Mouse (Mus musculus) limb, embryonic 11.5 days (tissue): Measurements from ENCODE around the gene 9130019O22Rik. TPM values are rescaled to one million over a fixed set of nuclear protein-coding genes. Genes with fewer than 3 reads are reported as not detected.
"Not testable (repeated sequence)": the region's sequence is repeated elsewhere in the genome, so short reads cannot be mapped to it uniquely, and the experiment has no call there.

Source experiments
- ATAC-seq: fragments of 200-750 bp; cut with Nextera tagmentation; 2 replicates; pipeline ENCODE4 v1.8.0; 2017; ENCODE audit warnings: low read depth; ENCODE audit not compliant: insufficient number of reproducible peaks, low FRiP score, low TSS enrichment
- DNase-seq: peaks from one replicate; pipeline ENCODE4 v3.0.0-alpha.2; 2015; ENCODE audit warnings: low spot score
- H3K27ac ChIP-seq: fragments of 300-500 bp; sonication (generic); replicated peaks from 2 replicates; pipeline ENCODE4 v1.5.1; 2014; ENCODE audit warnings: low read depth, mild to moderate bottlenecking, low read length
- H3K27me3 ChIP-seq: fragments of 300-500 bp; sonication (generic); 2 replicates; pipeline ENCODE4 v1.6.1; 2014; ENCODE audit warnings: mild to moderate bottlenecking, low read length, mixed read lengths; ENCODE audit not compliant: control insufficient read depth, insufficient read depth
- H3K36me3 ChIP-seq: fragments of 300-500 bp; sonication (generic); 2 replicates; pipeline ENCODE4 v1.6.1; 2014; ENCODE audit warnings: mild to moderate bottlenecking, low read length, moderate library complexity, mixed read lengths; ENCODE audit not compliant: control insufficient read depth, insufficient read depth
- H3K4me1 ChIP-seq: fragments of 300-500 bp; sonication (generic); 2 replicates; pipeline ENCODE4 v1.6.1; 2014; ENCODE audit warnings: low read length, mixed read lengths; ENCODE audit not compliant: control insufficient read depth, insufficient read depth
- H3K4me2 ChIP-seq: fragments of 300-500 bp; sonication (generic); 2 replicates; pipeline ENCODE4 v1.6.1; 2014; ENCODE audit warnings: low read depth, mild to moderate bottlenecking, moderate library complexity; ENCODE audit not compliant: severe bottlenecking
- H3K4me3 ChIP-seq: fragments of 300-500 bp; sonication (generic); 2 replicates; pipeline ENCODE4 v1.5.1; 2014; ENCODE audit warnings: low read depth, low read length
- H3K9ac ChIP-seq: fragments of 300-500 bp; sonication (generic); 2 replicates; pipeline ENCODE4 v1.6.1; 2014; ENCODE audit warnings: mild to moderate bottlenecking, low read length
- H3K9me3 ChIP-seq: fragments of 300-500 bp; sonication (generic); 2 replicates; pipeline ENCODE4 v1.6.1; 2016; ENCODE audit warnings: low read length; ENCODE audit not compliant: control insufficient read depth
- WGBS: fragments of 180-500 bp; shearing (Covaris S2); extraction: QIAGEN DNeasy Blood & Tissue Kit; methylation state at CpG from one replicate; pipeline ENCODE4 v1.1.7; 2014; 5-methylcytosine and 5-hydroxymethylcytosine counted together
- polyA plus RNA-seq: library from polyadenylated mRNA; unstranded; fragments of >200 nt; fragmentation: Nextera tagmentation; extraction: Ambion mirVana; gene quantifications from 2 replicates; pipeline ENCODE4 v1.2.1, GENCODE M21; 2014

9130019O22Rik gene
- polyA plus RNA-seq, 1 experiment from 2014 or later, result 6.3 TPM

DNA sequence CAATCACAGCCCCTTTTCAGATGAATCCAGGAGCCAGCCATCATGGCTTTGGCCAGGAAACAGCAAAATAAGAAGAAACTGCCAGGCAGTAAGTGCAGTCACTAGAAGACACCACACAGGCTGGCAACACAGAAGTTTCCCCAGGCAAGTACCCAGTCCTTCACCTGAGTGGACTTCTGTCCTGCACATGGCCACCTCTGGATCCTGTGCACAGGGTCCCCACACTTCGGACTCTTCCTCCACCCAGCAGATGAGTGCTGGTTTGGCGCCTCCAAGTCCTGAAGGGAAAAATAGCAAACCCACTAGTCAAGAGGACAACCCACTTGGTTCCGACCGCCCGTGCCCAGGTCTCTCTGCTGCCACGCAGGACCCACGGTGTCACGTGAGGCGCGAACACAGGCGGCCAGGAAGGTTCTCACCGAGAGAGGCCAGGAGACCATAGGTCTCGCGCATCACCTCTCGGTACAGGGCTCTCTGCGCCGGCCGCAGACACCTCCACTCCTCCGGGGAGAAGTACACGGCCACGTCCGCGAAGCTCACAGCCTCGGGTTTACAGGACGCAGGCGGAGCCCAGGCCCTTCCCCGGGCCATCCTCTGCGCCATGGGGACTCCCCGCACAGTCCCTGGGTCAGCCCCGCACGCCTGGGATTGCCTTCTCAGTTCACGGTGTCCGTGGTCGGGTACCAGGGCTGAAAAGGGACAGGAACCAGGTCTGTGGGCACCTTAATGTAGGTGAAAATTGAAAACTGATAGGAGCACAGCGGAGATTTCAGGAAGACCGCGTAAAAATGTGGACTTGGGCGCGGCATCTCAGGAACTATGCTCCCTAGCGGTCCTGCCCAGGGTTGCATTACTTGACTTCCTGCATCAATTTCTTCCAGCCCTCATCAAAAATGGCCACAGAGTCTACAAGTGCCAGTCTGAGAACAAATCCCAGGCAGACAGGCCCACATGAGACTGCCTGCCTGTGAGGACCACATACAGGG lies 19.3 kb upstream of the 9130019O22Rik start, which contains the start of gene Zfp764:
TSS of gene Zfp764 (minus strand) at position 821 of the 986 bp plus-strand sequence.
- Histone ChIP-seq H3K9ac (peak within 1 kb of the TSS; percentile 74), H3K4me3 (peak within 1 kb of the TSS; percentile 44), H3K4me2 (peak within 1 kb of the TSS; percentile 84)
- H3K27me3 ChIP-seq, H3K36me3 ChIP-seq, H3K4me1 ChIP-seq, H3K27ac ChIP-seq, H3K9me3 ChIP-seq: not testable (repeated sequence)
- WGBS, result 6% methylated on average over 40 of the region's 40 CpGs
- ATAC-seq, result peak; percentile 81
- DNase-seq, result peak; percentile 89

DNA sequence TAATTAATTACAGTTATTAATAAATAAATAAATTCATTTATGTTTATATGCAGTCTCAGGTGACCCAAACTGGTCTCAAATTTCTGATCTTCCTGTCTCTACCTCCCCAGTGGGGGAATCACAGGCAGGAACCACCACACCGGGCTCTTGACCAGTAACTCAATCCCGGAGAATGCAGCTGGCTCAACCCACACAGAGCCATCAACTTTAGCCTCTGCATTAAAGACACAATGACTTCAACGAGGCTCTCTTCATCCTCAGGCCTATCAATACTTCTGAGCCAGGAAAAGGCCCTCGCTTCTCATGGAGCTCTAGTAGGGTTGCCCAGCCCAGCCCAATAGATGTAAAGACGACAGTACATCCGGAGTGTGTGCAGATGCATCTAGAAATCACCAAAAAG lies 17.1 kb upstream of the 9130019O22Rik start:
- H3K4me3 ChIP-seq, H3K36me3 ChIP-seq, H3K27ac ChIP-seq, DNase-seq, H3K4me2 ChIP-seq, H3K4me1 ChIP-seq, H3K9ac ChIP-seq, ATAC-seq, H3K9me3 ChIP-seq, H3K27me3 ChIP-seq: not testable (repeated sequence)
- 89% methylated on average over 6 of the region's 6 CpGs for WGBS

DNA sequence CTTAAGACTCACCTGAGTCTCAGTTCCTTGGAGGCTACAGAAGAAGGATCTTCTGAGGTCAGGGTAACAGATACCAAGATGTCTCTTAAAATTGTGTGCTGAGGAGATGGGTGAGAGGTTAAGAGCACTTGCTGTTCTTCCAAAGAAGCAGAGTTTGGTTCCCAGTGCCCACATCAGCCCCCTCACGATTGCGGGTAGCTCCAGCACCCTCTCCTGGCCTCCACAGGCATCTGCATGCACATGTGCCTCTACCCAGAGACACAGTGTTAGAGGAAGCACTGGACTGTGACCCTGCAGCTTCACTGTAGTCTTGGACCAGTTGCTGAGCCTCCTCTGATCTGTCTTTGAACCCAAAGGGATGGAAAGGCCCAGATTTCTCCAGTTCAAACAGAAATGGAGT lies 16.0 kb upstream of the 9130019O22Rik start:
- 0 out of 2 replicates have a peak, but pooled peaks cover 2% of the 10 kb centered on the region for H3K36me3 ChIP-seq
- H3K9me3 ChIP-seq, result no peaks in the 10 kb centered on the region; the same call in 1 of the 2 replicates
- no peak for DNase-seq
- no peak for ATAC-seq
- 41% methylated on average over 2 of the region's 2 CpGs for WGBS
- no peak overlapping the region for H3K27ac ChIP-seq
- no peaks in the 10 kb centered on the region for H3K27me3 ChIP-seq
- no peak overlapping the region for H3K4me2 ChIP-seq
- H3K4me1 ChIP-seq, result no peaks in the 10 kb centered on the region
- no peak overlapping the region for H3K4me3 ChIP-seq
- no peak overlapping the region for H3K9ac ChIP-seq

DNA sequence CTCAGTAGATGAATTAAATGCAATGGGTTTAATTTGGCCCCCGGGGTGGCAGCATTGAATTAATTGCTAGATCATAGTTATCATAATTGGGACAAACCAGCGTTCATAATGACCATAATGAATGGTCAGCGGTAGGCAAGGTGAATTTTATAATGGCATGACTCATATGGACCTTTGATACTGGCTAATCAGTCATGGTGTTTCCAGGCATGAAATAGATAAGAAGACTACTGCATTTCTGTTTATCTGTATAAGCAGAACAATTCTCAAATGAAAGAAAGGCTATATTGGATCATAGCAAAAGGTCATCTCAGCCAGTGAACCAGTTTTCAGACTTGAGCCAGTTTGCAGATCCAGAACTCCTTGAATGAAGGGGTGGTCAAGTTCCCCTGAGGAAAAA lies 13.4 kb upstream of the 9130019O22Rik start:
- H3K27ac ChIP-seq, result no peak overlapping the region
- no peaks in the 10 kb centered on the region; the same call in 1 of the 2 replicates for H3K9me3 ChIP-seq
- DNase-seq (no peak), ATAC-seq (no peak)
- no peaks in the 10 kb centered on the region for H3K27me3 ChIP-seq
- H3K4me1 ChIP-seq, result no peaks in the 10 kb centered on the region
- WGBS, result 75% methylated on average over 3 of the region's 3 CpGs
- H3K9ac ChIP-seq, result no peak overlapping the region
- no peak overlapping the region for H3K4me3 ChIP-seq
- no peak overlapping the region for H3K4me2 ChIP-seq
- 0 out of 2 replicates have a peak, but pooled peaks cover 2% of the 10 kb centered on the region for H3K36me3 ChIP-seq

DNA sequence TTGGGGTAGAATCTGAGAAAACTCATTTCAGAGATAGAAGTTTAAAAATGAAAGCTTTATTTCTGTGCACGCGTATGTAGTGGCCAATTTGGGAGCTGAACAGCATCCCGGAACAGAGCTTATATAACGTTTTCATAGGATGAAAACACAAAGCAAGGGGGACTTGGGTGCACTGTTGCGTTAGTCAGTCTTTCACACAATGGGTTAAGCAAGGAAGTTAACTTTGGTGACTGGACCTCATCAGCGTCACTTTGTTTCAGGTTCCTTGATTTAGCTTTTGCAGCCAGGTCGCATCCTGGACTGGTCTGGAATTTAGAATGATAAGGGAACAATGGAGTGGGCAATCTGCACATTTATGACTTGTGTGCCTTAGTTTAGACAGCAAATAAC lies 7.0 kb upstream of the 9130019O22Rik start:
- Histone ChIP-seq H3K27ac (0 out of 2 replicates have a peak overlapping the region, but pooled peaks have one; percentile 39), H3K4me1 (peaks cover 6% of the 10 kb centered on the region; the same call in 1 of the 2 replicates), H3K36me3 (no peaks in the 10 kb centered on the region; the same call in 1 of the 2 replicates), H3K4me2 (peak overlapping the region; percentile 61), H3K9me3 (no peaks in the 10 kb centered on the region), H3K4me3 (peak overlapping the region; percentile 63), H3K27me3 (no peaks in the 10 kb centered on the region), H3K9ac (peak overlapping the region; percentile 44)
- ATAC-seq (0 out of 2 replicates have a peak, but pooled peaks have one; percentile 14), DNase-seq (no peak)
- WGBS, result 29% methylated on average over 7 of the region's 7 CpGs

DNA sequence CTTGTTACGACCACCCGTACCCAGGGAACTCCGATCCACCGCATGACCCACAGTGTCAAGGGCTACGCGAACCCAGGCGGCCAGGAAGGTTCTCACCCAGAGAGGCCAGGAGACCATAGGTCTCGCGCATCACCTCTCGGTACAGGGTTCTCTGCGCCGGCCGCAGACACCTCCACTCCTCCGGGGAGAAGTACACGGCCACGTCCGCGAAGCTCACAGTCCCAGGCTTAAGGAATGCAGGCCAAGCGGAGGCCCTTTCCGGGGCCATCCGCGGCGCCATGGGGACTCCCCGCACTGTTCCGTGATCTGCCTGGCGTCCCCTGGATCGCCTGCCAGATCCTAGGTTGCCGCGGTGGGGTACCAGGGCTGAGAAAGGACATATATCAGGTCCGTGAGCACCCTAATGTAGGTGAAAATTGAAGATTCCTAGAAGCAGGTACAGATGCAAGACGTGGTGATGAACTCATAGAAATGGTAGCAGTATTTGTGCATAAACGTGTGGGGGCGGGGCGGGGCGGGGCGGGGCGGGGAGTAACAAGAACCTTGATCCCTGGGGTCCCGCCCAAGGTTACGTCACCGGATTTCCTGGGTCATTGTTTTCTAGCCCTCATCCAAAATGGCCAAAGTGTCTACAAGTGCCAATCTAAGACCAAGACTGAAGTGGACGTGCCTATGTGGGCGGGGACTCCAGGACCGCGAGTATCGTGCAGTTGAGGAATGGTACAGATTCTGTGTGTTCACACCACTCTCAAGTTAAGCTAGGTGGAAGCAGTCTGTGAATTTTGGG lies 6.4 kb upstream of the 9130019O22Rik start, which contains the start of gene E430018J23Rik:
TSS of gene E430018J23Rik (minus strand) at position 473 of the 787 bp plus-strand sequence.
- Histone ChIP-seq H3K9me3 (no peaks in the 10 kb centered on the region), H3K4me3 (peak within 1 kb of the TSS; percentile 63), H3K27ac (0 out of 2 replicates have a peak within 1 kb of the TSS, but pooled peaks have one; percentile 39), H3K4me2 (peak within 1 kb of the TSS; percentile 61), H3K36me3 (no peaks in the 10 kb centered on the region; the same call in 1 of the 2 replicates), H3K9ac (peak within 1 kb of the TSS; percentile 86), H3K27me3 (no peaks in the 10 kb centered on the region), H3K4me1 (peaks cover 6% of the 10 kb centered on the region; the same call in 1 of the 2 replicates)
- peak; percentile 93 for ATAC-seq
- WGBS, result under 1% methylated on average over 45 of the region's 45 CpGs
- peak; percentile 97 for DNase-seq

DNA sequence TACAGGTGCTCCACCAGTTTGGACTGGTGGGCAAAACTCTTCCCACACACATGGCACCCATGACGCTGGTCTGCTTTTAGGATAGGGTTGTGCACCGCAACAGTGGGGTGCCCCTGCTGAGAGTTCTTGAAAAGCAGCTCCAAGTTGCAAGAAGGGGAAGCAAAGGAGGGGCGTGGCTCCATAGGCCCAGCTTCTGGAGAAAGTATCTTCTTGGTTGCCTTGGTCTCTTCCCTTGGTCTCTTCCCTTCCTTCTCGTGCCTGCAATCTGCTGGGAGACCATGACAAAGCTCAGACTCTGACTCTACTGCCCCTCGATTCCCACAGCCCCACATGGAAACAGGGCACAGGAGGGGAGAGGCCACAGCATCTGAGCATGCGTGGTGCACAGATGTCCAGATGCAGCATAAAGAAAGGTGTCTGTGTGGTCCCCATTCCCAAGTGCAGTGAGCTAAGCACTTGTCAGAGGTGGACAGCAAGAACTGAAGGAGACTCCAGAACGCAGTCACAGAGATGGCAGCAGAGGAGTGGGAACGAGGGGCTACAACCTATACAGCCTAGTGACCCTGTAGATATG lies 5.4 kb upstream of the 9130019O22Rik start:
- DNase-seq (no peak), ATAC-seq (no peak)
- no peaks in the 10 kb centered on the region; the same call in 1 of the 2 replicates for H3K36me3 ChIP-seq
- WGBS, result 90% methylated on average over 8 of the region's 8 CpGs
- H3K27me3 ChIP-seq, result no peaks in the 10 kb centered on the region
- peak overlapping the region; percentile 61 for H3K4me2 ChIP-seq
- no peaks in the 10 kb centered on the region for H3K9me3 ChIP-seq
- H3K27ac ChIP-seq, result no peak overlapping the region
- H3K4me3 ChIP-seq, result peak overlapping the region; percentile 63
- H3K4me1 ChIP-seq, result peaks cover 6% of the 10 kb centered on the region; the same call in 1 of the 2 replicates
- no peak overlapping the region; the same call in 1 of the 2 replicates for H3K9ac ChIP-seq
